Mouse (Mus musculus) stomach, postnatal 0 days (tissue): ENCODE data around the gene Hap1.

Experiments used
- CTCF ChIP-seq: IDR thresholded peaks from 2 replicates; pipeline ENCODE4 v1.5.1; 2016; ENCODE audit warnings: antibody characterized with exemption, low read depth, mild to moderate bottlenecking, moderate library complexity
- EP300 ChIP-seq: optimal IDR thresholded peaks from 2 replicates; pipeline ENCODE3; 2016; ENCODE audit warnings: antibody characterized with exemption

- TF ChIP-seq CTCF (no peak), EP300 (no peak)
Measured at GRCm38 (mm10) chr11:100402682-100403081, 46.8 kb upstream of the Hap1 start.
